Mouse (Mus musculus) lung, postnatal 0 days (tissue): ENCODE measurements around the gene Fam193a.

Source experiments
- CTCF ChIP-seq: IDR thresholded peaks from 2 replicates; pipeline ENCODE4 v1.5.1; 2016; ENCODE audit warnings: antibody characterized with exemption, mild to moderate bottlenecking
- EP300 ChIP-seq: IDR thresholded peaks from 2 replicates; pipeline ENCODE4 v1.6.1; 2016; ENCODE audit warnings: antibody characterized with exemption, mild to moderate bottlenecking, control low read depth

DNA sequence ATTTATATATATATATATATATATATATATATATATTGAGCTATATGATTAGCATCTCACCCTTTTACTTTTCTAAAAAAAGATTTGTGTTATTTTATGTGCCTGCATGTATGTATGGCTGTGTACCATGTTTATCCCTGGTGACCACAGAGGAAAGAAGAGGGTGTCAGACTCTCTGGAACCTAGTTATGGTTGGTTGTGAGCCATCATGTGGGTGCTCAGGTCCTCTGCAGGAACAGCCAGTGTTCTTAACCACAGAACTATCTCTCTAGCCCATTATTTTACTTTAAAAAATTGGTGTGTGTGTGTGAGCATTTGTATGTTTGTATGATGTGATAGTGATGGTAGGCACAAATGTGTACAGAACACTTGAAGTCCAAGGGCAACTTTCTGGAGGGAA, 9.1 kb downstream of the Fam193a start:
- TF ChIP-seq CTCF (no peak), EP300 (no peak)
